Mouse (Mus musculus) lung, postnatal 4 days (tissue): ENCODE measurements around the gene Cep131.

Source experiments
- DNase-seq, 2 experiments: peaks; one replicate each; pipeline ENCODE4 v3.0.0; 2021

The Cep131 gene

DNA sequence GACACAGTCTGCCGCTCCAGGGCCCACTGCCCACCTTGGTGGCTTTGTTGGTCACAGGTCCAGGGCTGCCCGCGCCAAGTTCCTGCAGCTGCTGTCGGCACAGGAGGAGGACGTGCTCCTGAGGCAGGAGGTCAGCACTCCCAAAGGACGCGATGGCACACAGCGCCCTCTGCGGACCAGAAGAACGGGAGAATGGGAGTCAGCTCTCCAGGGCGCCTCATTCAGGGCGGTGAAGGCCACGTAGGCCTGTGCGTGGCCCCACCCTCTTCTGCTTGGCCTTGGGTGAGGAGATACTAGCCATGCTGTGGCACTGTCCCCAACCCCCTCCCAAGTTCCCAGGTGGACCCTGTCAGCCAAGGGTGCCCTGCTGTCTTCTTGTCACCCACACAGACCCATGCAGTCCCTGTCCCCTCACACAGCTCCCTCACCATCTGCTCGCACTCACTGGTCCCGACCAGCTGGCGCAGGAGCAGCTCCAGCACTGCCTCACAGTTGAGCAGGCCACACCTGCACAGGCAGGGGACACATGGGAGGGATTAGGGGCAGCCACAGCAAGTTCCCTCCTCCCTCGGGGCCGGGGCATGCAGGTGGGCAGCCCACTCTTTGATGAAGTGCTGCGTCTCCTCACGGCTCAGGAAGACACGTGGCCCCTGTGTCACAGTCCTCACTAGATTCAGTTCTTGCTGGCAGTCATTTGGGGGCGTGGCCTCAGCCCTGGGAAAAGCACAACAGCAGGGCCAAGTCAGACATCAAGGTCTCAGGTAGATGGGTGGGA is 6.4 kb upstream of the Cep131 start:
- DNase-seq, result no peak

GRCm38 (mm10) chr11:120090661-120091060 is 4.0 kb upstream of the Cep131 start:
- no peak for DNase-seq

GRCm38 (mm10) chr11:120085891-120086627 is 568 bp downstream of the Cep131 start:
- peak; percentile 52 to 58 for DNase-seq

- no peak for DNase-seq
Observed at GRCm38 (mm10) chr11:120080282-120080681, 6.3 kb downstream of the Cep131 start.

GRCm38 (mm10) chr11:120076191-120076590 is 10.4 kb downstream of the Cep131 start:
- no peak for DNase-seq

- DNase-seq, result no peak
Observed at GRCm38 (mm10) chr11:120072986-120073647, 13.5 kb downstream of the Cep131 start.

DNA sequence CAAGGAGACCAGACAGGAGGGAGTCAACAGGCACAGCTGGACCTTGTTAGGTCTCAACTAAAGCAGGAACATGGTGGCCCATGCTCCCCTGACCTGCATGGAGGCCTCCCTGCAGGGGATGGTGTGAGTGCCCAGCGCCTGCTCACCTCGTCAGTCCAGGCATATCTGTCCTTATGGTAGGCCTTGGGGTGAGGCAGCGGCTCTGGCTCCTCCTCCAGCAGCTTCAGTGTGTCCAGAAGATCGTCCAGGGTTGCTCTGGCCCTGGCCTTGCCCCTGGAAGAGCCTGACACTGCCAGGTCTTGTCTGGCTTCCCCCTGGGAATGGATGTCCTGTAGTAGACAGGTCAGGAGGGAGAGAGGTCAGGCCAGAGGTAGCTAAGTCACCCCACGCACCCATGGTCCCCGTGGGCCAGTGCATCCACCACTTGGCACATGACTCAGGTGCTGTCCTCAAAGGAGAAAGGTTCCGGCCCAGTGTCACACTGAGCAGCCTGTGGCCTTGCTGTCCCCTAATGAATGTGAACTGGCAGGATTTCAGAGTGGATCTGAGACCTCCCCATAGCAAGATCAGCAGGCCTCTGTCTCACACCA is 14.8 kb downstream of the Cep131 start:
- DNase-seq, result no peak

- peak in 1 of 2 experiments; percentile 30 for DNase-seq
Observed at GRCm38 (mm10) chr11:120071065-120071464, 15.6 kb downstream of the Cep131 start.

DNA sequence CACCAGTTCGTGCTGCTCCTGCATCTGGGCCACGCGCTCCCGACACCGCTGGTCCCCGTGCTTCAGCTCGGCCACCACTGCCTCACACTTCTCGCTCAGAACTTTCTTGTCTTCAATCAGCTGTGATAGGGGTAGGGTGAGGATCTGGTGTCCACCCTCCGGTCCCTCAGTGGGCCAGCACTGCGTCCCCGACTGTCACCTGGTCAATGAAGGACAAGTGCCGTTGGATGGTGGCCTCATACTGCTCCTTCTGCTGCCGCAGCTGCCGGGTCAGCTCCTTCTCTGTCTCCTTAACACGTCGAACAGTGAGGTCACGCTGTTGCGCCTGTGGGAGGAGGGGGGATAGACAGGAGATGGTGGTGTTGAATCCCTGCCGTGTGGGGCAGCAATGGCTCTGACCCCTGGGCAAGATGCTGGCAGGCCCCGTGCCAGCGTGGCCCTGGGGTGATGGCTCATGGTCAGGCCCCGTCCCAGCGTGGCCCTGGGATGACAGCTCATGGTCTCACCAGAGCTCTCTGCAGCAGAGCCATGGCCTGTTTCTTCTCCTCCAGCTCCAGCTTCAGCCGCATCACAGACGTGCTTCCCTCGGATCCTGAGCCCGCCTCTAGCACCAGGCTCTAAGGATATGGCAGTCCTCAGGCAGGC is 16.2 kb downstream of the Cep131 start:
- no peak for DNase-seq

DNA sequence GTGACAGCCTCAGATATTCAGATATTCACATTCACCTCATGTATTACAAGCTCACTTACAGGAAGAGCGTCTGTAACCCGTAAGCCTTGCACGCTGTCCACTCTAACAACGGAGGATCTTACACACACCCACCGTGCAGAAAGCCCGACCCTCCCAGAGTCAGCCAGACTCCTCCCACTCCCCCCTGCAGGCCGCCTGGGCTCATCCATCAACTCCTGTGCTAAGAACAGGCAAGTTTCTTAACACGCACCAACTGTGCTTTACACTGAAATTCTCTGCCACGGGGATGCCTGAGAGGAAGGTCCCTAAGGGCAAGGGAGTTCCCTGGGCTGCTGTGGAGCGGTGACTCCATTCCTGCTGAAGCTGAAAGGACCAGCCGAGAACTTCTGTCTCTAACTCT is 17.4 kb downstream of the Cep131 start:
- no peak for DNase-seq

DNA sequence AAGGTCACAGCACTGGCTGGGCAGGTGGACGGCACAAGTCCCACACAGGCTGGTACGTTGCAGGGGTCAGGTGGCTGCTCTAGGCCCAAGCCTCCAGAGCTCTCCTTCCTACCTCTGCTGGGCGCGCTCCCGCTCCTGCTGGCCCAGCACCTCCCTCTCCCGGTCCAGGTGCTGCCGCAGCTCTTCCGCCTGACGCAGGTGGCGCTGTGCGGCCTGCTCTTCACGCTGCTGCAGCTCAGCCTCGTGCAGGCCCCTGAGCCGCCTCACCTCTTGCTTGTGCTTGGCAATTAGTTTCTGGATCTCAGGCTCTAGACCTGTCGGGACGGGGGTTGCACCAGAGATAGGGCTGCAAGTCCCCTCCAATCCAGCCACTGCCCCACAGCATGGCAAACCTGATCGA is 18.8 kb downstream of the Cep131 start:
- no peak for DNase-seq

DNA sequence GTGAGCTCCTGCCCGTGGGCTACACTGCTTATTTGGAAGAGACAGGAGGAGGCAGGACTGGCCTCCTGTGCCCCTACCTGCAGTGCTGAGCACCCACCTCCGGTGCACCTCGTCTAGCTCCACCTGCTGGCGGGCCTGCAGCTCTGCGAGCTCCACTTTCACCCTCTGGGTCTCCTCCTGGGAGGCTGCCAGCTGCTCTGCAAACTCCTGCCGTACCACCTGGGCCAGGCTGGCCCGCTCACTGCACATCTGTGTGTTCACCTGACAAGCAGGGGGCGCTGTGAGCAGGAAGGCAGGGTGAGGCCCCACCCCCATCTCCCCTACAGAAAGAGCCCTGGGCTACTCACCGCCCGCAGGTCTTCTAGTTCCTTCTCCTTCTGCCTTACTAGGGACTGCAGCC is 21.3 kb downstream of the Cep131 start:
- peak; percentile 73 to 79 for DNase-seq

DNA sequence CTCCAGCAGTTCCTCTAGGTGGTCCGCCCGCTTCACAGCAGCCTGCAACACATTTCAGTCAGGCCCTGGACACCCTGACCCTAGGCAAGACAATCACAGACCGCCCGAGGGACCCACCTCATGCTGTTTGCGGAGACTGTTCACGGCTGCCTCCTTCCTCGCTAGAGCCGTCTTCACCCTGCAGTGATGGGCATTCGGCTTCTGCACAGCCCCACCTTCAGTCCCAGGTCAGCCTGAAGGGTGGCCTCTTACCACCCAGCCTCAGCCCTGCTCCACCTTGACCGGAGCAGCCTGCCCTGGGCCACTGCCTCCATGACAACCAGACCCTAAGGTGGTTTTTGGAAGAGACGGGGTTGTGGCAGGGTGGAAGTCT is 22.0 kb downstream of the Cep131 start:
- DNase-seq, result no peak

DNA sequence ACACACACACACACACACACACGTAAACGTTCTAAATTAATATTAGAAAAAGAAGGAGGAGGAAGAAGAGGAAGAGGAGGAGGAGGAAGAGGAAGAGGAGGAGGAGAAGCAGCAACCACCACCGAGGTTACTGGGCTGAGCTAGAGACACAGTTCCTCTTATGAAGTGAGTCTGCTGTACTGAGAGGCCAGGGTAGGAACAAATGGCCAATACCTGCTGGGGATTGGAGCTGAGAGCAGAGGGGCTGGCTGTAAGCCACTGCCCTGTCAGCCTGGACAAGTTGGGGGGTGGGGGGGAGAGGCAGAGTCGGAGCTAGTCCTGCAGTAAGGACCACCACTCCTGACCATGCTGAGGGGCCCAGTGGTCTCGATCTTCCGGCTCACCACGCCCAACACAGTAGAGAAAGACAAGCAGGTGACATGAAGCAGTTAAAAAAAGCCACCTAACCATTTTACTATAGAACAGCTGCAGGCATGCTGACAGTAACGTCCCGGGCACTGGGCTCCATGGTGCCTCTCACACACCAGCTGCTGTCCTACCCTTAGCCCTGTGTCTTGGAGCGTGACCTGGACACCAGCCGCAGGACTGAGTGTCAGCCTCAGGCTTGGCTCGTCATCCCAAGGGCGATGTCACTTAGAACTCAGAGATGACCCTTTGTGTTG is 22.5 kb downstream of the Cep131 start:
- no peak for DNase-seq

GRCm38 (mm10) chr11:120063326-120063725 is 23.3 kb downstream of the Cep131 start:
- DNase-seq, result no peak

- DNase-seq, result no peak
Observed at GRCm38 (mm10) chr11:120060634-120061033, 26.0 kb downstream of the Cep131 start.

- DNase-seq, result no peak
Observed at GRCm38 (mm10) chr11:120055953-120056732, 30.5 kb downstream of the Cep131 start.

DNA sequence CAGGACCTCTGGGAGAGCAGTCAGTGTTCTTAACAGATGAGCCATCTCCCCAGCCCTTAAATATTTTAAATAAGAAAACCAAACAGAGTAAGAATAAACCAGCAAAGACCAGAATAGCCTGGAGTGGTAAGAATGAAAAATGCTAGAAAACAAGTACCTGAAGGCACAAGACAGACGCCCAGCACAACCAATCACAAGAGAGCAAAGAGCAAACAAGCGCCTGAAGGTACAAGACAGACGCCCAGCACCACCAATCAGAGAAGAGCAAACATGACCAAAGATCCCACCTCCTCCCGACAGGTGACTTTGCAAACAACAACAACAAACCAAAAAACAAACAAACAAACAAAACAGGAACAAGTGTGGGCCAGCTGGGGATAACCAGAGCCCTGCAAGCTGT is 32.8 kb downstream of the Cep131 start:
- DNase-seq, result no peak

- peak; percentile 45 to 67 for DNase-seq
Observed at GRCm38 (mm10) chr11:120052274-120052673, 34.4 kb downstream of the Cep131 start.

DNA sequence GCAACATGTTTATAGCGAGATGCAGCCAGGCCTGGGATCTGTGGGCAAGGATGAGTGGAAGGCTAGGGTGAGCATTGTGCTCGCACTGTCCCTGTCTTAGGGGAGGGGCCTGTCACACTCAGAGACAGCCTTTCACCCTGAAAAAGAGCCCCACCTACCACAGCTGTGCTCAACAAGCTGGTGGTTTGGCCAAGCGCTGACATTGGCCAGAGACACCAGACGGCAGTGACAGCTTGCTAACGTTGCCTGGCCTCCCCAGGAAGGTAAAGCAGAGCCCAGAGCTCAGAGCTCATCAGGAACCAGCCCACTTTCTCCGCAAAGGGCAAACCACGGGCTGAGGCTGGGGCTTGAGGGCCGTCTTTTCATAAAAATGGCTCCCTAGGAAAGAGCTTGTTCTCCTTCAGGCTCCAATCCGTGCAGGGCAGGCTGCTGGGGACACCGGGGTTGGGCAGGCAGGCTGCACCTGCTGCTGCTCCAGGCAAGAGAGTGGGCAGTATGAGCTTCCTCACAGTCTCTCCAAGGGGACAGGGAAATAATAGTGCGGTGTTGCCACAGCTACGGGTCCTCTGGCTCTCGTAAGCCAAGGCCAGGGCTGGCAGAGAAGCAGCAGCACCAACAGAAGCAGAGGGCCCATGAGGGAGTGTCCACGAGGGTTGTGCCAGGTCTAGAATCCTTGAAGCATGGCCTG is 35.4 kb downstream of the Cep131 start:
- no peak for DNase-seq

DNA sequence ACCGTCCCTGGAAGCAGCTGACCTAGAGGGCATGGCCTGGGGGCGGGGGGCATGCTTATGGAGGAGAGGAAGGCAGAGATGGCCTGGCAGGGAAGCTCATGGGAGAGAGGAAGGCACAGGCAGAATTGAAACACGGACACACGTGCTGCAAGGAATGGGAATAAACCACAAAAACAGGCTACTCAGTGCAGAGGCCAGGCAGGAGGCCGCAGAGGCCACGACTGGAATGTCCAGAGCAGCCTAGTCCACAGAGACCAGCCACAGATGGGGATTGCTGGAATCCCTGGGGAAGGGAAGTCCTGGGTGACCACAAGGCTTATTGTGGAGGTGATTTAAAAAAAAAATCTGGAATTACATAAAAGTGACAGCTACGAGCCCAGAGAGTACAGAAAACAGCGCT is 37.6 kb downstream of the Cep131 start:
- no peak for DNase-seq
